Mouse (Mus musculus) gastrocnemius, postnatal 36 days (tissue): Measurements from ENCODE around the gene Btbd35f26. TPM values are rescaled to one million over a fixed set of nuclear protein-coding genes. Genes with fewer than 3 reads are reported as not detected.
"Not testable (repeated sequence)": the region's sequence is repeated elsewhere in the genome, so short reads cannot be mapped to it uniquely, and the experiment has no call there.

Experiments used
- DNase-seq, 2 experiments: peaks; one replicate each; pipeline ENCODE4 v3.0.0; 2022
- intact Hi-C: fragments of 180-260 bp; cut with DNase I; formaldehyde crosslinking; loops from one replicate; pipeline ENCODE4 v1.15.1; 2025
- long read RNA-seq, 2 experiments: library from polyadenylated mRNA; stranded (forward); transcript quantifications; one replicate each; pipeline ENCODE4 v2.0.0; 2021
- total RNA-seq, 2 experiments: library from RNA; stranded (reverse); gene quantifications; 2 replicates each; pipeline ENCODE4 v1.2.3; 2021

The Btbd35f26 gene
- not detected for total RNA-seq
- long read RNA-seq, experiment 1, result 0 reads
- long read RNA-seq, experiment 2, result 0 reads

DNA sequence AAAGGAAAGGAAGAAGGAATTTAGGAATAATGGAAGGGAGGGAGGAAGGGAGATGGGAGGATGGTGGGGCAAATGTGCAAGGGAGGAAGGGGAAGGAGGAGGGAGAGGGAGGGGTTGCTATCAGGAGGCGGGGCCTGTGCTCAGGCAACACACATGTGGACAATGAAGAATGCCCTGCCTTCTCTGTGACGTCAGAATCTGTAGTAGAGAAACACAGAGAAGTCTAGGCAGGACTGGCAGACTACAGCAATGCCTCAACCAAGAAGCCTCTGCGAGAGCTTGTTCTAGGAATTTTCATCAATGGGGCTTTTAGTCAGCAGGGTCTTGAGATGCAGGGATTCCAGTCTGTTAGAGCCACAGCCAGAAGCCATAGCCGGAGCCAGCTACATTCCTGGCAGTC is at the start of gene Btbd35f26:
Btbd35f26 (plus strand) TSS at position 301 of the 400 bp plus-strand sequence.
- DNase-seq, intact Hi-C loops: not testable (repeated sequence)

DNA sequence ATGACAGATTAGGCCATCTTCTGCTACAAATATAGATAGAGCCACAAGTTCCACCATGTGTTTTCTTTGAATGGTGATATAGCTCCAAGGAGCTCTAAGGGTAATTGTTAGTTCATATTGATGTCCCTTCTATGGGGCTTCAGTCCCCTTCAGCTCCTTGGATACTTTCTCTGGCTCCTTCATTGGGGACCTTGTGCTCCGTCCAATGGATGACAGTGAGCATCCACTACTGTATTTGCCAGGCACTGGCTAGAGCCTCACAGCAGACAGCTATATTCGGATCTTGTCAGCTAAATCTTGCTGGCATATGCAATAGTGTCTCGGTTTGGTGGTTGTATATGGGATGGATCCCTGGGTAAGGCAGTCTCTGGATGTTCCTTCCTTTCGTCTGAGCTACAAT is 5.7 kb downstream of the Btbd35f26 start:
- peak in 1 of 2 experiments; percentile 4 for DNase-seq
- intact Hi-C loops, result not testable (repeated sequence)

DNA sequence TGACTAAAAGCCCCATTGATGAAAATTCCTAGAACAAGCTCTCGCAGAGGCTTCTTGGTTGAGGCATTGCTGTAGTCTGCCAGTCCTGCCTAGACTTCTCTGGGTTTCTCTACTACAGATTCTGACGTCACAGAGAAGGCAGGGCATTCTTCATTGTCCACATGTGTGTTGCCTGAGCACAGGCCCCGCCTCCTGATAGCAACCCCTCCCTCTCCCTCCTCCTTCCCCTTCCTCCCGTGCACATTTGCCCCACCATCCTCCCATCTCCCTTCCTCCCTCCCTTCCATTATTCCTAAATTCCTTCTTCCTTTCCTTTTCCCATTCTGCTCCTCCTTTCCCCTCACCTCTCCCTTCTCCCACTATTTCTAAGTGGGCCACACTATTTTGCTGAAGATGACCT is 47.6 kb downstream of the Btbd35f26 start, which contains the start of gene Btbd35f19:
Btbd35f19 (minus strand) TSS at position 101 of the 400 bp plus-strand sequence.
- DNase-seq, intact Hi-C loops: not testable (repeated sequence)

Other genes with a start within 250 kb of the Btbd35f26 start
- gene Btbd35f29, start 218.8 kb upstream of the Btbd35f26 start, total RNA-seq, result not detected
- not detected for gene Spin2f, start 82.6 kb upstream of the Btbd35f26 start, total RNA-seq
- not detected for gene Btbd35f19, start 47.5 kb downstream of the Btbd35f26 start, total RNA-seq
- not detected for gene Gm21883, start 237.8 kb downstream of the Btbd35f26 start, total RNA-seq